Mouse (Mus musculus) cerebellum, adult 8-10 months (tissue): ENCODE measurements around the gene Spsb1.

ENCODE experiments used
- DNase-seq: peaks from one replicate; pipeline ENCODE4 v3.0.0; 2022

Gene Spsb1

DNA sequence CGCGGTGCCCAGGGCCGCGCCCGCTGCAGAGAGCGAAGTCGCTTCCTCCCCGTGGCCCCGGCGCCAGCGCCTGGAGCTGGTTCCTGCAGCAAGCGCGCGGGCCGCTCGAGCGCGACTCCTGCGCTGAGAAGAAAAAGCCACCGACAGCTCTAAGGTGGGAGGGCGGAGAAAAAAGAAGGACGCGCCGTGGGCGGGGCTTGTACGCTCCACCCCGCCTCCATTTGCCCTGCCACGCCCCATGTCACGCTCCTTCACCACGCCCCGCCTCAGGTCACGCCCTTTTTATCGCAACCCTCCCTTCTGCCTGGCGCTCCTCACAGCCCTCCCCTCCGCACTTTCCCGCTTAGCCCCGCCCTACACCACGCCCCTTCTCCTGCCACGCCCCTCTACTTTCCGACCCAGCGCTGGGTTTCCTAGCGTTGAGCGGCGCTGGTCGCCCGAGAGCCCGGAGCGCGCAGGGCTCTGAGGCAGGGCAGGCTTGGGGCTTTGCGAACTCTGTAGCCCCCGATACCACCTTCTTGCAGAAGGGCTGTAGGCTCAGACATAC lies at the start of gene Spsb1:
Spsb1 (minus strand) TSS at position 151 of the 547 bp plus-strand sequence.
- DNase-seq = peak; percentile 93

DNA sequence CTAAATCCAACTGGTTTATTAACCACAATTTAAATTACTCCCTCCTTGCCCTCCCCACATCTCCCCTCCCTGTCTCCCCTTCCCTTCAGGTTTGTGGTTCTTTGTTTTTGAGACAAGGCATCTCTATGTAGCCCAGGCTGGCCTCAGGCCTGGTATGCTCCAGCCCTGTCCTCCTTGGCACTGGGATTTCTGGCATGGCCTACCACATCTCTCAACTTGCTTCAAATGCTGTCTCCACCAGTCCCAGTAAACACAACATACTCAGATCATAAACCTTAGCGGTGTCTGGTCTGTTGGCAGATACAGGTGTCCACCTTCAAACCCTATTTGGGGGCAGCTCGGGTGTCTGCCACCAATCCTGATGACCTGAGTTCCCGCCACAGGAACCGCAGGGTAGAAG lies 48.8 kb upstream of the Spsb1 start:
- peak; percentile 12 for DNase-seq

DNA sequence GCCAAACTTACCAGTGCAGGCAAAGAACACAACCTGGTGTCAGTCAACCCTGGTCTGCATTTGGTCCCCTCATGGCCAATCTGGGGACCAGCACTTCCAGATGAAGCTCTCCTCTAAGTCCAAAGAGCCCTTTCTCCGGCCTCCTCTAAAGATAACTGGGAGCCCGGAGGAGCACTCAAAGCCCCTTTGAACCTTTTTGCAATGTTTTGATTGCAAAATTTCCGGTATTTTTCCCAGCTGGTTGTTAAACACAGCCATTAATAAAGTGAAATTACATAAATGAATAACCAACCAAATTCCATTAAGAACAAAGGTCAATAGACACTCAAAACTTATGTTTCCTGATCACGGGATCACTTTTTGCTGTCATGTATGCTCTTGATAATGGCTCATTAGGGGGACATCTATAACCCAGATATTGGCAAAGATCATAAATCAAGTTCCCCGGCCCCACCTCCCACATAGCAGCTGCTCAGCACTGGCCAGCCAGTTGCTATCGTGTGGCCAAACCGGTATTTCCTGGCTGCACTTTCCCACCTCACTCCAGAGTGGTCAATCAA lies 48.3 kb upstream of the Spsb1 start:
- no peak for DNase-seq

DNA sequence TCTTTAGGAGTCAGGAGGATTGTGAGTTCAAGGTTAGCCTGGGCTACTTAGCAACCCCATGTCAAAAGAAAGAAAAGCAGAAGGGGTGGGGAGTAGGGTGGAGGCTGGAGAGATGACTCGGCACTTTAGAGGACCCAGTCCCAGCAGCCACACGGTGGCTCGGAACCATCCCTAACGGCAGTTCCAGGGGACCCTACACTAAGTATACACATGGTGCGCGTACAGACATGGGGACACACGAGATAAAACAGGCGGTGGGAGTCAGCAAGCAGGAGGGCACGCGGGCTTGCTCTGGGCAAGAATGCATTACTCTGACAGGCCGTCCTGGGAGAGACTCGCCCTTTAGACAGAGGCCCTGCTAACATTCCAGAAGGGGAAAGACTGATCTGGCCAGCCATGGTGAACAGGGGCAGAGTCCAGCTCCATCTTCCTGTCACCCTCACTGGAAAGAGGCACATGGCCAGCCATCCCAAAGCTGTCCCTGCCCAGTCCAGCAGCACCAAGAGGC lies 47.2 kb upstream of the Spsb1 start:
- peak; percentile 21 for DNase-seq

DNA sequence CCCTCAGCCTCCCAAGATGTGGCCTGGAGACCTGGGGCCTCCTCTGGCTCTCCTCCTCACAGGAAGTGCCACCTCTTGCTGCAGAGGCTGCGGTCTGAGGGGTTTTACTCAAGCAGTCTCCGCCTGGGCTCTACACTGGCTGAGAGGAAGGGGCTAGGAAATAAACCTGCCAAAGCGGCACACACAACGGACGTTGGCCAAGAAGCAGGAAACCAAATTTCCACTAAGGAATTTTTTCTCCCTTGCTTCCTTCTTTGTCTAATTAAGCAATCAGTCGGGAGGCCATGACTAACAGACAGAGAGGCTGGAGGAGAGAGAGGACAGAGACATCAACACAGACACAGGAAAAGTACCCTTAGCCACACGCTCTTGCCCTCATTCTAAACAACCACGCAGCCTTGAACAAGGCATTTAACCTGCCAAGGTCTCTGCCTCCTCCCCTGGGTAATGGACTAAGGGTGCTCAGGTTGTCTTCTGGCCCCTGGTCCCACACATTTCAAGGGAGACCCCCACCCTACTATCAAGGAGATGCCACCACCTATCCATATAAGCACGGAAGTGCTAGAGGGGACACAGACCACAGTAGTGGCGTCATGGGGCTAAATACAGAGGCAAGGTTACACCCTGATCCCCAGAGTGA lies 46.5 kb upstream of the Spsb1 start:
- DNase-seq = peak; percentile 18

DNA sequence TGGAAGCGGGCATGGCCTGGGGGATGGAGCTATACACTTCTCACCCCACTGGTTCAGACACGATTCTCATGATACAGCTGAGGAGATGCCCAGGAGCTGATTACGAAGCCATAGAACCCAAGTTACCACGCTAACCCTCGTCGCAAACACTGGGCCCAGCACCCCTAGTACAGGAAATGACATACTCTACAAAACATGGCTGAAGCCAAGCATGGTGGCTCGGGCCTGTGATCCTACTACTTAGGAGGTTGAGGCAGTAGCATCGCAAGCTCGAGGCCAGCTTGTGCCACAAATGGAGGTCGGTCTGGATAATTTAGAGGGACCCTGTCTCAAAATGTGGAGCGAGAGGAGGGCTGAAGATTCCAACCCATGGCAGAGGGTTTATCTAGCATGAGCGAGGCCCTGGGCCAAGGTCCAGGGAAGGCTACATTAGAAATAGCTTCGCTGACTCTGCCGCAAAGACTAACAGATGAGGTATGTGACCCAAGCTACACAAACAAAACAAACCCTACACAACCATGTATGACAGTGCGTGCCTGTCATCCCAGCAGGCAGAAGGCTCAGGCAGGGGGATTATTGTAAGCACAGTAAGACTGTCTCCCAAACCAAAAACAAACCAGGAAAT lies 45.2 kb upstream of the Spsb1 start:
- peak; percentile 21 for DNase-seq

DNA sequence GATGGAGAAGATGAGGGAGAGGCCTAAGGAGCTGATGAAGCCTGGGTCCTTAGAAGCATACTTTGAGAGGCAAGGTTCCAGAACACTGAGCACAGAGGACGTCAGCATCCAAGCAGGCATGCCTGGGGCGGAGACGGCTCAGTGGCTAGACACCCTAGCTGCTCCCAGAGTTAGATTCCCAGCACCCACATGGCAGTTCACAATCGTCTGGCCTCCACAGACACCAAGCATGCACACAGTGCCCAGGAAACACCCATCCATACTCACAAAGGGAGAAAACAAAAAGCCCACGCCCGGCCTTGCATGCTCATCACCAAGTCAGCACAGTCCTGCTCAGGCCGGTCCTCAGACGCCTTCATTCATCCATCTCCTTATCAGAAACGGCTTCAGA lies 44.7 kb upstream of the Spsb1 start:
- DNase-seq = peak; percentile 16

DNA sequence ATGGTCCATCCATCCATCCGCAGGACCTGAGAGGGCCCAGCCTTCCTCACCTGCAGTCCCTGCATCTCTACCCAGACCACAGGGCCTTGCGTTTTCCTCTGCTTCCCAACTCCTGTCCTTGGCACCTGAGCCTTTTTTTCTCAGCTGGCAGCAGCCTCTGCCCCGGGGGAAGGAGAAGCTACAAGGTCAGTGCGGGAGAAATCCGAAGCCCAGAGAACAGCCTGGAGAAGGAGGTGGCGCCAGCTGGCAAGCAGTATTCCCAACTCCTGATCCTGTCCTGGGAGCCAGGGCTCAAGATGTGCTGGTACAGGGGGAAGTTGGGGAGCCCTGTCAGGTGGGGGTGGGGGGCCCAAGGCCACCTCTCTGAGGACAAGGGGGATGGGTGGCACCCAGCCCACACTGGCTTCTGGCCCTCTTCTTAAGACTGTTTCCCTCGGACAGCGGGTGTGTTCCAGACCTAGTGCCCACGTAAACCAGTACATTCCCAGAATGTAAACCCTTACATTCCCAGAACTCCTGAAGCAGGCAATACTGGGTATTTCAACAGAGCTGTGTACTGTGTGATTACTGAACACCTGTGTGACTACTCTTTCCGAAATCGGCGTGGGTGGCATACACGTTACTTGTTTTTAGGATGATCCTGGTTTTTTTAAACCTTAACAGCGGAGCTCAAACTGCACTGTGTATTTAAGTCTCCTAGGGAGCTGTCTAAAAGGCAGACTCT lies 44.1 kb upstream of the Spsb1 start:
- peak; percentile 56 for DNase-seq

DNA sequence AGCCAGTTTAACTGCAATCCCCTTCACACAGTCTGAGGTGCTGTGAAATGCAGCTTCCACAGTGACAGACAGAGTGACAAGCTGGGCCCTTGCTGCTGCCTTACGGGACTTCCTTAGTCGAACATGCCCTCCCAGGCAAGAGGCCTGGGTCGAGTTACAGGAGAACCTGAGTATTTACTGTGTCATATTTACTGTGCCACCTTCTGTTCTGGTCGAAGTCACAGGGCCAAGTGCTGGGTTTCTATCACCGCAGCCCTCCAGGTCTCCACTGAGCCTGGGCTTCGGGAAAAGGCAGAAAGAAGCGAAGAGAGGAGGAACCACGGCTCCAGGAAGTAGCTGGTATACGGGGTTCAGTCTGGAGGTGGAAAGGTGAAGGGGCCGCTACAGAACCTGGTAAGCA lies 43.2 kb upstream of the Spsb1 start:
- DNase-seq = peak; percentile 17

DNA sequence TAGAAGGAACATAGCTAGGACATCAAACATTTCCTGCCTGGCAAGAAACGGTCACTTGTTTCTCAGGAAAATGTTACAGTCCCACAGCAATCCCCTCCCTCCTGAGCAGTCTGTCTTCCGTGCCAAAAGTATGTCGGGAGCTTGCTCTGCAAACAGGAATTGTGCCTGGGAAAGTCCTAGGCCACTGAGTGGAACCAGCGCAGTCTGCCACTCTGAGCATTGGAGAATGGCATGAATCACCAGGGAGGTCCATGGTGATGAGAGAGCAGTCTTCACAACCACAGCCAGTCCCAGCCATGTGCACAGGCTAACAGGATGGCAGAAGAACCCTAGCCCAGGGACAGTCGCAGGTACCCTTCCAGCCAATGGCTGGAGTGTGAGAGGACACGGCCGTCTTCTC lies 41.6 kb upstream of the Spsb1 start:
- DNase-seq = peak; percentile 33

DNA sequence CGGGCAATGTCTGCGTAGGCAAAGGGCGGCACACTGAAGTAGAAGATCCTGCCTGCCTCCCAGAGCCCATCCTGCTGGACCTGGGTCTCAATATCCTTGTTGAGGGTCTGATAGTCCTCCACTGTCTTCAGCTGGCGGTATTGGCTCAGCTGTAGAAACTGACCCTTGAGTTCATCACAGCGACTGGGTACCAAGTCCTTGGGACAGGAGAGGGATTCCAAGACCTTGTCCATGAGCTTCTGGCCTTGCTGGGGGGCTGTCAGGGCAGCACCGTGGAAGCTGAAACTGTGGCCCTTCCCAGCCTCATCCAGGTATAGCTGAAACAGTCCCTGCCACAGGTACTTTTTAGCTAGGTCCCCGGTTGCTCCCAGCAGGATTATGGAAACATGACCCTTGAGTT lies 41.1 kb upstream of the Spsb1 start:
- no peak for DNase-seq

DNA sequence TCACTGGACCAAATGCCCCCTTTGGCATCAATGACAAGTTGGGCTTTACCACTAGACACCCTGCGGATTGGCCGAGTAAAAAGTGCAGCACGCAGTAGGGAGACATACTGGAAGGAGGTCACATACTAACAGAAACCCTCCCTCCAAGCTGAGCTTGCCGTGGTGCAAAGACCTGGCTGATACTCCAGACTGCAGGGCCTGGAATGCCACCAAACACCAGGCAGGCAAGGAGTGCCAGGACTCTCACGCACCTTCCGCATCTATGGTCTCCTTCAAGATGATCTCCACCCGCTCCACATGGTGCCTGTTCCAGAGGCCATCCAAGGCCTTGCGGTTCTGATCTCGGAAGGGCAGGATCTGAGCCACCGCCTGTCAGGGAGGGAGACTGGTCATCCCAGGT lies 39.4 kb upstream of the Spsb1 start:
- peak; percentile 39 for DNase-seq

DNA sequence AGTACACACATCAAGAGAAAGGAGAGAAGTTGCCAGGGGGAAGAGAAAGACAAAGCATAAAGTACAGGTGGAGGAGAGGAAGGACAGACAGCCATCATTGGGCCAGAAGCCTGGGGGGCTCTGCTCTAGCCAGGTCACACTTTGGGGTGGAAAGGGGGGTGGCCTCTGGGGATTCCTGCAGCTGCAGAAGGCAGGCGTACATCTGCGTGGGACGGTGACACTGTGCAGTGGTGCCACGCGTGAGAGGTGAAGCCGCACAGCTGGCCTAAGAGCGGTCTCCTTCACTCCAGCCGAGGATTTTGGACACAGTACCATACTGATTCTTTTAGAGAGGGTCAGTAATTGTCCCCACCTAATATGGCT lies 37.8 kb upstream of the Spsb1 start:
- peak; percentile 23 for DNase-seq

DNA sequence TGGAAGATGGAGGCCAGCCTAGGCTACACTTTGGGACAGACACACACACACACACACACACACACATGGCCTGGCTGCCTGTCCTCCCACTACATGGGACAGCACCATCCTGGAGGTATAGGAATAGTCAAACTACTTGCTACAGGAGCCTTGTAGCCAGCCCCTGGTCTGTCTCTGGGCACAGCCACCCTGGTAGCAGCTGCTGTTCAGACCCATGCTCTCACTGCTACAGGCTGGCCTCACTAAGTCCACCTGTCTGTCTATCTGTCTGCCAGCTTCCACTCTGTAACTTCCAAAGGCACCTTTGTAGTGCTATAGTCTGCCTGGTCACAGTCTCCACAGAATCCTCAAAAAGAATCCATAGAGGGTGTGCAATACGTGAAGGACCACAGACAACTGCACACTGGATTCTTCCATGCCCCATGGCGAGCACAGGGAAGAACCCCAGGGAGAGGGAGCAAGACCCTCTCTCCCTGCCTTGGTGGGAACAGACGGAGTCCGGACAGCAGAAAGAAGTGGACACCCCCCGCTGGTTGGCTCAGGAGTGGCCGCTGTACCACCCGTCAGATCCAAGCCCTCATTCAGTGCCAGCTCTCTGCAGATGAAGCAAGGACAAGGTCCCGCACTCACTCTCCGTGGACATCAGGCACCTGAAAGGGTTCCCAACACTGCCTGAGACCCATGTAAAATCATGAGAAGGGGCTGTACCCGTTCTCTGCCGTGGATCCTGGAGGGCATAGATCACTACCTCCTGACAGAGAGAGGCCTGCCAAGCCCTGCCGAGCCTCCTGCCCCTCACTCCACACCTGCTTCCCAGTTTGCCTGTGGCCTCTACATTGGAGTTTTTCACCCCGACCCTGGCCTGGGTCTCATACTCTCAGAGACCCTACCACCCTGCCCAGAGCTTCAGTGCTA lies 37.2 kb upstream of the Spsb1 start:
- peak; percentile 42 for DNase-seq

DNA sequence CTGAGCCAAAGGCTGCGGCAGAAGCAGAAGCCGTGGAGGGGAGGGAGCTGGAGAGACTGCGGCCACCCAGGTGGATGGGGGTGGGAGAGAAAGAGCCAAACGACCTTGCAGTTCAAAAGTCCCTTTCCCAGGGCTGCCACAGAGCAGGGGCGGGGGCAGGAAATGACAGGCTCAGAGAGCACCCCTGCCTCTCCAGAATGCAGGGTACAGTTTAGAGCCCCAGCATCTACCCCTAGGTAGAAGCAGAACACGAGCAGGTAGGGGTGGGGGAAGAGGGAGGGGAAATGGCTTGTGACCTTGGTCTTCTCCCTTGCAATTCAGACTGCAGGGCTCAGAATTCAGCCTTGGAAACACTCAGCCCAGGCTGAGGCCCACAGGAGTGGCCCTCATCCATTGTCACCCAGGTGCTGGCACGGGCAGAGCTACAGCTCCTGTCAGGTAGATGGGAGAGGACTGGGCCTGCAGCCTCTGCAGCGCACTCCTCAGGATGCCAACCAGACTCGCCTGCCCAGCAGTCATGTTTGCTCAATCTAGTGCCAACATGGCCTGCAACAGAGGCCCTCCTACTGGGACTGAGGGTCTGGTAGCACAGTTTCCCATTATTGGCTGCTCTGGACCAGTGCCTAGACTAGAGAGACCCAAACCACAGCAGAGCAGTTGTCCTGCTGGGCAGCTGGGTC lies 36.3 kb upstream of the Spsb1 start:
- peak; percentile 47 for DNase-seq

DNA sequence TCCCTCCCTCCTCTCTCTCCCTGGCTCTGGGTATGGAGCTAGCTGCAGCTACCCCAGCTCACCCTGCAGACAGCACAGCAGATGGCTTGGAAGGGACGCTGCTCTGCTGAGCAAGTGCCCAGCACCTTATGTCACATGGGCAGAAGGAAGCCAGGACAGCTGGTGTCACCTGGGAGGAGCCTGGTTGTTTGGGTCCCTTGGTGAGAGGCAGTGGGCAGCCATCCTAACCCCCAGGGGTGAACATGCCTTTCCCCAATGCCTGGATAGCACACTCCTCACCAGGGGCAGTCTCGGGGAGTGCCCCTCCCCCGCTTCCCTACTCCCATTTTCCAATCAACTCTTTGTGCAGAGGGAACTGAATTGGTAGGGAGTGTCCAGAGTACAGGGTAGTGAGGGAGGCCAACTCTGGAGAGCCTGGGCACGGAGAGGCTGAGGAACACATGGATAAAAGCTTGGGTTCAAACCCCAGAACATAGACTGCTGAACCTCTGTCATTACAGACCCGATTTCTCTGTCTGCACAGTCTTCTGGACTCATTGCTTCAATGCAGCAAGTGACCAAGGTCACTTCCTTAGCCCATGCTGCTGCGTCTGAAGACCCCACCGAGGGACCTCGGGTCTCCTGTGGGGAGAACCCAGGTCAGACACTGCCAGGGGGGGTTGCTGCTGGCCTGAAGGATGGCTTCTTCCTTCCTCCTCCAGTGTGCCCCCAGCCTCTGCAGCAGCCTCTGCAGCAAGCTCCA lies 35.5 kb upstream of the Spsb1 start:
- peak; percentile 91 for DNase-seq

DNA sequence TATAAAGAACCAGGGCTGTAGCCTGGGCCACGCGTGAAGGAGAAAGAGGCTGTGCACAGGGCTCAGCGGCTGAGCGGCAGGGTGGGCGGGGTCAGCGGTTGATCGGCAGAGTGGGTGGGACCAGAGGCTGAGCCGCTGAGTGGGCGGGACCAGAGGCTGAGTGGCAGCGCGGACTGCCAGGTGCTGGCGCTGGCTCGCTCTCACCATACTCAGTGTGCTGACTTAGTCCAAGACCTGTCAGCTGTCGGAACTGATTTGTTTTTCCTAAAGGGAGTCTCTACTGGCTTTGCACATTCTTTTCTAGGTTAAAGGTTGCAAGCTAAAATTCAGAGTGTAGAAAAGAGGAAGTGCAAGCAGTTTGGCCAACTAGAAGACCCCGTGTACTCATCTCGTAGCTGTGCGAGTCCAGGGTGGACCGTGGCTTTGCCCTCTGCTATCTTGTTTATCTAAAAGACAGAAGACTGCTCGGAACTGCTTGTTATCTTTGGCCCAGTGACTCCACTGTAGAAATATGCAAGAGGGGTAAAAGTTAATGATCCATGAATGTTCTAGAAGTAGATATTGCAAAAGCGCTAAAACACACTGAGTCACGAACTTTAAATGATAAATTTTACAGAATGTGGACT lies 34.2 kb upstream of the Spsb1 start:
- peak; percentile 89 for DNase-seq

DNA sequence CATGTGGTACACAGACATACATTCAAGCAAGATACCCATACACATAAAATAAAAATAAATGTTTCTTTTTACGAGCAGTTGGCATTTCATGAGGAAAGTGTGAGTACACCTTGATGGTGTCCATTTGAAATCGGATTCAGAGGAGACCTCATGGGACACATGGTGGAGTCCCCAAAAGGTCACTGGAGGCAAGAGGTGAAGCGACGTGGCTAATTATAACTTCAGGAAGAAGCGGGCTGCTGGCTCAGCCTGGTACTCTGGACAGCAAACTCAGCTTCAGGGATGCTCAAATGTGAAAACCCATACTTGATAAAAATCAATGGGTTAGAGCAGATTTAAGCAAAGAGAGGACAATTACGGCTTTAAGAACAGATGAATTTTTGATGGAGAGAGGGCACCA lies 33.5 kb upstream of the Spsb1 start:
- peak; percentile 33 for DNase-seq

DNA sequence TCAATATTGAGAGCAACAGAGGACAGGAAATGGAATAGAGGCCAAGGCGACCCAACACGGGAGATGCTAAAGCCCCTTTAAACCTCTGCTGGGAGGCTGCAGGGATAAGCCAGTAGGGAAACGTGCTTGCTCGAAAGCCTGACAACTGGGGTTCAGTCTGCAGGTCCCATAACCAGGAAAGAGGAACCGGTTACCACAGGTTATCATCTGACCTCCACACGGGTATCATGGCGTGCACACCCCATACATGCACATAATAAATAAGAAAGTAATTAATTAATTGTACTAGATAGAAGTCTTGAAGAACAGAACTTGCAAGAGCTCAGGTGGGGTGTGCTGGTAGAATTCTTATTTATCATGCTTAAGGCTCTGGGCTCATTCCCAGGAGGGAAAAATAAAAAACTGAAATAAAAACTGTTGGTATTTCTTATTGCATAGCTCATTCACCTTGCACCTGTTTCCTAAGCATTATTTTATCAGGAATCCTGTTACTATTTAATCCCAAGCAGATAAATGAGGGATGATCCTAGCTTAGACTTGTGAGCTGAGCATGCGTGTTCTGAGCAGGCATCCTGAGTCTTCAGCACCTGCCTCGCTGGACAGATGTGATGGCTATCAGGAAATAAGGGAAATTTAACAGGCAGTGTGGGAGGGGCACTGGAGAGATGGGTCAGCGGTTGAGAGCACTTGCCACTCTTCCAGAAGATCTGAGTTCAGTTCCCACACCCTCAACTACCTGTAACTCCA lies 32.0 kb upstream of the Spsb1 start:
- no peak for DNase-seq
